ENCODE assay signal across 9 mouse cellular contexts in the genomic region with DNA sequence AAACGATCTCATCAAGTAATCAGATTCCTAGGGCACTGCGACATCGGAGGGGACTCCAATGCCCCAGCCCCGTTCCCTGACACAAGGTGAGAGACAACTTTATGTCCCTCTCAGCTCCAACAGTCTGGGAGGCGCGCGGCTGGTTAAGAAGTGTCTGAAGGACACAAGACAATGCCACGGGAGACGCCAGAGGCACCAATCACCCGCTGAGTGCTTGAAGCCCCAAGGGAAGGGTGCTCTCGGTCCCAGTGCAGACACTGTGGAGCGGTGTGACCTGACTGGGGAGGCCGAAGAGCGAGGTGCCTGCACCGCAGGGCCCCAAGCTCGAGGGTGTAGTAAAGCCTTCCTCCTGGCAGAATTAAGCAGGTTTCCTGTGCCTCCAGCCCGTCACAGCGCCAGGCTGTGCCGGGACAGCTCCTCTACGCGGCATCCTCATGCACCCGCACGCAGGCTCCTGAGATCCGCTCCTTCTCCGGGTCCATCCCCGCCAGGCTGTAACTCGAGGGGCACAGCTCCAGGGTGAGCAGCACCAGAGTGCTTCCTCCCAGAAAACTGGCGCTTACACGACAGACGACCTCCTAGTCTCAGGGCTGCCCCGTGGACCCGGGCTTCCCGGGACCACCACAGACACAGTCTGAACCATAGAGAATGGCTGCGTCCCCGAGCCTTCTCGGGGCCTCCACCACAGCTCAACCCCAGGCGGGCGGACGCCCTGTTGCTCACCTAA. TPM values are rescaled to one million over a fixed set of nuclear protein-coding genes. Genes with fewer than 3 reads are reported as not detected.
DNase-seq lines count a peak whose midpoint lies in the region; ATAC-seq and TF ChIP-seq lines count a peak whose summit lies in the region.
"Had no signal": no experiment of that assay in that cellular context is flagged by ENCODE, and none has a peak within 500 bp of the region (broad histone marks: within the 10 kb centered on the region; RNA-seq: fewer than 3 reads in every experiment).

No protein-coding gene starts in this region.

- no peaks in the 10 kb centered on the region for H3K9me3 ChIP-seq in erythroblast, embryonic 14.5 days (ENCODE audit: control insufficient read depth, low read length)
- no peaks in the 10 kb centered on the region for H3K9me3 ChIP-seq in embryonic facial prominence, embryonic 11.5 days (replicated peaks; ENCODE audit: control insufficient read depth, low read length)
- H3K9me3 ChIP-seq in heart, embryonic 11.5 days (replicated peaks; ENCODE audit: control insufficient read depth, low read length): no peaks in the 10 kb centered on the region
- H3K9me3 ChIP-seq in kidney, postnatal 0 days (replicated peaks; ENCODE audit: low read length): no peaks in the 10 kb centered on the region
- H3K9me3 ChIP-seq: G1E had no signal

- under 1% methylated on average over 39 of the region's 39 CpGs for WGBS in embryonic facial prominence, embryonic 11.5 days
- WGBS in heart, embryonic 11.5 days (ENCODE audit: insufficient replicate concordance): 0% methylated on average over 39 of the region's 39 CpGs
- under 1% methylated on average over 39 of the region's 39 CpGs for WGBS in kidney, postnatal 0 days

- ATAC-seq in erythroblast, adult 5-6 weeks (replicated peaks; ENCODE audit: low FRiP score, poor library complexity, severe bottlenecking): no peak
- ATAC-seq in embryonic facial prominence, embryonic 11.5 days (replicated peaks; ENCODE audit: insufficient number of reproducible peaks, low FRiP score, low TSS enrichment, low read depth): peak; percentile 82
- ATAC-seq in heart, embryonic 11.5 days (replicated peaks; ENCODE audit: insufficient number of reproducible peaks, low FRiP score, low TSS enrichment): peak; percentile 52
- peak; percentile 25 for ATAC-seq in kidney, postnatal 0 days (replicated peaks; ENCODE audit: low FRiP score, low read depth)

- H3K27me3 ChIP-seq in erythroblast, embryonic 14.5 days (ENCODE audit: control insufficient read depth): peaks cover 21% of the 10 kb centered on the region
- no peaks in the 10 kb centered on the region for H3K27me3 ChIP-seq in embryonic facial prominence, embryonic 11.5 days (ENCODE audit: control insufficient read depth, insufficient read depth, low read length)
- H3K27me3 ChIP-seq in heart, embryonic 11.5 days (ENCODE audit: control insufficient read depth, insufficient read depth, low read length): no peaks in the 10 kb centered on the region
- no peaks in the 10 kb centered on the region for H3K27me3 ChIP-seq in kidney, postnatal 0 days (ENCODE audit: insufficient read depth, low read length)

- peaks cover 21% of the 10 kb centered on the region for H3K4me1 ChIP-seq in erythroblast, embryonic 14.5 days (ENCODE audit: control insufficient read depth)
- H3K4me1 ChIP-seq in embryonic facial prominence, embryonic 11.5 days (ENCODE audit: control insufficient read depth, insufficient read depth, low read length): no peaks in the 10 kb centered on the region
- peaks cover 6% of the 10 kb centered on the region; the same call in 1 of the 2 replicates for H3K4me1 ChIP-seq in heart, embryonic 11.5 days (ENCODE audit: control insufficient read depth, insufficient read depth, low read length)
- no peaks in the 10 kb centered on the region; the same call in 1 of the 2 replicates for H3K4me1 ChIP-seq in kidney, postnatal 0 days (replicated peaks; ENCODE audit: insufficient read depth, low read length)

- peak overlapping the region; percentile 74 for H3K9ac ChIP-seq in embryonic facial prominence, embryonic 11.5 days (replicated peaks; ENCODE audit: low read length)
- H3K9ac ChIP-seq in heart, embryonic 11.5 days (ENCODE audit: low read depth, low read length): peak overlapping the region; percentile 79
- H3K9ac ChIP-seq in kidney, postnatal 0 days (ENCODE audit: low read depth, low read length): peak overlapping the region; percentile 71

- H3K4me3 ChIP-seq in erythroblast, embryonic 14.5 days (replicated peaks): peak overlapping the region; percentile 58
- H3K4me3 ChIP-seq in embryonic facial prominence, embryonic 11.5 days (ENCODE audit: low read depth, low read length): peak overlapping the region; percentile 71
- peak overlapping the region; percentile 68 for H3K4me3 ChIP-seq in heart, embryonic 11.5 days (ENCODE audit: low read depth, low read length)
- peak overlapping the region; percentile 60 for H3K4me3 ChIP-seq in kidney, postnatal 0 days (replicated peaks; ENCODE audit: low read depth, low read length)

- H3K36me3 ChIP-seq in erythroblast, embryonic 14.5 days (ENCODE audit: control insufficient read depth): no peaks in the 10 kb centered on the region
- no peaks in the 10 kb centered on the region for H3K36me3 ChIP-seq in embryonic facial prominence, embryonic 11.5 days (replicated peaks; ENCODE audit: control insufficient read depth, insufficient read depth, low read depth, low read length)
- H3K36me3 ChIP-seq in heart, embryonic 11.5 days (ENCODE audit: control insufficient read depth, insufficient read depth, low read length): no peaks in the 10 kb centered on the region
- no peaks in the 10 kb centered on the region for H3K36me3 ChIP-seq in kidney, postnatal 0 days (ENCODE audit: insufficient read depth, low read length)
- H3K36me3 ChIP-seq: G1E had no signal

- no peak for TF ChIP-seq CTCF in kidney, postnatal 0 days (IDR thresholded peaks at IDR 0.05; ENCODE audit: low read depth)

- 0 out of 2 replicates have a peak overlapping the region, but pooled peaks have one; percentile 67 for H3K27ac ChIP-seq in embryonic facial prominence, embryonic 11.5 days (replicated peaks; ENCODE audit: low read depth, low read length)
- H3K27ac ChIP-seq in heart, embryonic 11.5 days (ENCODE audit: low read depth, low read length): peak overlapping the region; percentile 36
- peak overlapping the region; percentile 75 for H3K27ac ChIP-seq in kidney, postnatal 0 days

- peak overlapping the region; percentile 95 for H3K4me2 ChIP-seq in embryonic facial prominence, embryonic 11.5 days (ENCODE audit: low read depth, low read length)
- H3K4me2 ChIP-seq in heart, embryonic 11.5 days: peak overlapping the region; percentile 91
- H3K4me2 ChIP-seq in kidney, postnatal 0 days (ENCODE audit: low read length): peak overlapping the region; percentile 74

- DNase-seq in adrenal gland, postnatal 10 days: peak; percentile 60
- DNase-seq in embryonic facial prominence, embryonic 11.5 days (ENCODE audit: low spot score): peak; percentile 54
- DNase-seq in kidney, postnatal 0 days (ENCODE audit: low spot score): peak; percentile 57
- DNase-seq in lung, postnatal 14 days: peak; percentile 15
- DNase-seq in retina, postnatal 1 day: peak; percentile 61

RNA-seq across cellular contexts. Expression of gene Osbpl3, which starts 0.7 kb away (rescaled TPM):
- polyA plus RNA-seq in erythroblast, embryonic 14.5 days (2012): not detected in 2 replicates
- 0.77 and 5.6 TPM in 2 replicates for total RNA-seq in erythroblast, adult 5-6 weeks (2015; ENCODE audit: low replicate concordance)
- total RNA-seq in erythroblast, adult 5-6 weeks (2017; ENCODE audit: low replicate concordance): 2.2 and 2.5 TPM in 2 replicates
- total RNA-seq in adrenal gland, postnatal 10 days (2021): 10 to 100 TPM; 26.2 to 37.8 TPM
- polyA plus RNA-seq in embryonic facial prominence, embryonic 11.5 days (2014; fragmentation: Nextera tagmentation; extraction: Ambion mirVana): 9.0 and 10.4 TPM in 2 replicates
- 9.3 and 13.3 TPM in 2 replicates for polyA plus RNA-seq in heart, embryonic 11.5 days (2014; fragmentation: Nextera tagmentation; extraction: Ambion mirVana)
- 17.4 and 19.7 TPM in 2 replicates for polyA plus RNA-seq in kidney, postnatal 0 days (2015; fragmentation: Nextera tagmentation; extraction: Ambion mirVana)
- polyA plus RNA-seq: G1E had no signal
